In the genomic region with DNA sequence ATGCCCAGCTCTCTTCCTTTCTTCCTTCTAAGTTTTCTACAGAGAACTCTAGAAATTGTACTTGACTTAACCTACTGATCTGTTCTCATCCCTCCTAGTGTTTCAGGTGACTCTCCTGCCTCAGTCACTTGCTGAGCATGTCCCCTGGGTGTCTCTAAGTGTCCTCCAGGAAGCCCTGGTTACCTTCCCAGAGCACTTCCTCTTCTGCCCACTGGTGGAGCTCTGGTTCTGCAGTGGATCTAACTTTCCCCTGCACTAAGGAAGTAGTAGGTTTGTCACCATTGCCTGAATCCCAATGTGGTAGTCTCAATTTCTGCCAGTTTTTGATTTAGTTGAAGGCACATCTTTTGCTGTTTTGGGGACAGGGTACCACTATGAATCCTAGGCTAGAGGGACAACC, we compare ENCODE assay signal across 22 mouse cellular contexts. TPM values are rescaled to one million over a fixed set of nuclear protein-coding genes. Genes with fewer than 3 reads are reported as not detected.
A peak's percentile ranks its signal among the peaks of the same experiment; 100 is the strongest.
DNase-seq lines count a peak whose midpoint lies in the region; ATAC-seq and TF ChIP-seq lines count a peak whose summit lies in the region.
"Had no signal": no experiment of that assay in that cellular context is flagged by ENCODE, and none has a peak within 500 bp of the region (broad histone marks: within the 10 kb centered on the region; RNA-seq: fewer than 3 reads in every experiment).

No protein-coding gene starts in this region.

- dilution Hi-C loops in CH12.LX (cut with MboI; ENCODE audit: extremely low pct_ligation_motif_present, extremely low pct_unique_long_range_greater_than_20kb, low sequenced_read_pairs) = no loop called here

- TF ChIP-seq EP300 in liver, postnatal 0 days (IDR thresholded peaks at IDR 0.05; ENCODE audit: low read depth) = no peak
- TF ChIP-seq EP300 in CH12.LX (IDR thresholded peaks at IDR 0.05; ENCODE audit: low read length) = no peak
- no peak for TF ChIP-seq EP300 in stomach, postnatal 0 days (optimal IDR thresholded peaks at IDR 0.05)

- H3K27ac ChIP-seq in liver, postnatal 0 days (ENCODE audit: low read depth) = no peak overlapping the region
- no peak overlapping the region for H3K27ac ChIP-seq in CH12.LX (ENCODE audit: insufficient read depth, low read depth)
- H3K27ac ChIP-seq in stomach, postnatal 0 days (replicated peaks) = no peak overlapping the region
- no peak overlapping the region for H3K27ac ChIP-seq in gastrocnemius, adult 2 months
- H3K27ac ChIP-seq: embryonic facial prominence, embryonic 12.5 days; forebrain, embryonic 13.5 days; kidney, embryonic 15.5 days; limb, embryonic 10.5 days; lung, embryonic 15.5 days; midbrain, embryonic 15.5 days; neural tube, embryonic 15.5 days had no signal

- intact Hi-C loops in gastrocnemius, adult 2 months (cut with DNase I) = no loop called here

- no peak overlapping the region for H3K4me3 ChIP-seq in liver, postnatal 0 days (ENCODE audit: low read depth, low read length)
- no peak overlapping the region for H3K4me3 ChIP-seq in CH12.LX (replicated peaks in 1 of 3; ENCODE audit: low read depth in 2 of 3, low read length in 2 of 3, poor library complexity in 1 of 3)
- no peak overlapping the region for H3K4me3 ChIP-seq in stomach, postnatal 0 days (ENCODE audit: low read depth, low read length)
- H3K4me3 ChIP-seq in gastrocnemius, adult 2 months = no peak overlapping the region
- H3K4me3 ChIP-seq: embryonic facial prominence, embryonic 12.5 days; erythroblast, embryonic 14.5 days; forebrain, embryonic 13.5 days; kidney, embryonic 15.5 days; limb, embryonic 10.5 days; lung, embryonic 15.5 days; midbrain, embryonic 15.5 days; myocyte; neural tube, embryonic 15.5 days had no signal

- no peaks in the 10 kb centered on the region for H3K79me2 ChIP-seq in CH12.LX (replicated peaks; ENCODE audit: control insufficient read depth, extremely low read depth, insufficient read depth, poor library complexity, severe bottlenecking)

- in situ Hi-C loops in CH12.LX (cut with MboI; ENCODE audit: low pct_ligation_motif_present, low pct_unique_long_range_greater_than_20kb, low sequenced_read_pairs) = no loop called here

- peak; percentile 29 for TF ChIP-seq RAD21 in CH12.LX (IDR thresholded peaks at IDR 0.05; ENCODE audit: low read depth, low read length)

- TF ChIP-seq POLR2A in CH12.LX (IDR thresholded peaks at IDR 0.05; ENCODE audit: low read depth, low read length) = no peak

- ATAC-seq in liver, postnatal 0 days = no peak
- peak; percentile 71 for ATAC-seq in granulocyte monocyte progenitor cell, adult 5-6 weeks (replicated peaks; ENCODE audit: poor library complexity, severe bottlenecking)
- no peak for ATAC-seq in stomach, postnatal 0 days (ENCODE audit: low FRiP score, low TSS enrichment)
- ATAC-seq: forebrain, embryonic 13.5 days; midbrain, embryonic 15.5 days had no signal

- no peaks in the 10 kb centered on the region for H3K36me3 ChIP-seq in liver, postnatal 0 days (replicated peaks; ENCODE audit: insufficient read depth, low read length)
- H3K36me3 ChIP-seq in CH12.LX (replicated peaks in 1 of 2; ENCODE audit: control insufficient read depth in 1 of 2, insufficient read depth in 1 of 2, low read length in 1 of 2) = peaks cover 0 to 30% of the 10 kb centered on the region in 2 experiments
- H3K36me3 ChIP-seq in stomach, postnatal 0 days (ENCODE audit: control insufficient read depth, insufficient read depth, low read length) = no peaks in the 10 kb centered on the region
- H3K36me3 ChIP-seq: kidney, embryonic 15.5 days; lung, embryonic 15.5 days; midbrain, embryonic 15.5 days; neural tube, embryonic 15.5 days had no signal

- no peak for DNase-seq in liver, postnatal 0 days
- DNase-seq in liver (no peak), CH12.LX (ENCODE audit: extremely low read depth) (peak; percentile 19)
- no peak for DNase-seq in stomach, postnatal 0 days (ENCODE audit: low spot score)
- DNase-seq in layer of hippocampus, postnatal 25 days (ENCODE audit: extremely low spot score in 1 of 2, low spot score in 1 of 2) = no peak
- DNase-seq in gastrocnemius, adult 2 months = no peak
- DNase-seq: cerebellum, adult 9-10 months; gastrocnemius, postnatal 36 days; right cerebral cortex, postnatal 14 days; spleen, adult 18-20 months; thymus, adult 18-20 months had no signal

- H3K9me3 ChIP-seq in liver, postnatal 0 days (ENCODE audit: low read length) = no peaks in the 10 kb centered on the region
- no peaks in the 10 kb centered on the region for H3K9me3 ChIP-seq in CH12.LX (replicated peaks; ENCODE audit: low read length)
- H3K9me3 ChIP-seq in stomach, postnatal 0 days (ENCODE audit: control insufficient read depth, low read length) = no peaks in the 10 kb centered on the region
- H3K9me3 ChIP-seq: embryonic facial prominence, embryonic 12.5 days; forebrain, embryonic 13.5 days; kidney, embryonic 15.5 days; limb, embryonic 10.5 days; lung, embryonic 15.5 days; midbrain, embryonic 15.5 days; neural tube, embryonic 15.5 days had no signal

- no peaks in the 10 kb centered on the region for H3K27me3 ChIP-seq in liver, postnatal 0 days (ENCODE audit: insufficient read depth, low read length)
- H3K27me3 ChIP-seq in CH12.LX (replicated peaks) = no peaks in the 10 kb centered on the region
- H3K27me3 ChIP-seq in stomach, postnatal 0 days (ENCODE audit: control insufficient read depth, insufficient read depth, low read length) = no peaks in the 10 kb centered on the region
- H3K27me3 ChIP-seq: embryonic facial prominence, embryonic 12.5 days; forebrain, embryonic 13.5 days; kidney, embryonic 15.5 days; lung, embryonic 15.5 days; midbrain, embryonic 15.5 days; neural tube, embryonic 15.5 days had no signal

- H3K4me2 ChIP-seq in liver, postnatal 0 days (ENCODE audit: low read depth, low read length) = no peak overlapping the region
- H3K4me2 ChIP-seq in CH12.LX (ENCODE audit: insufficient read depth, low read depth, poor library complexity, severe bottlenecking) = no peak overlapping the region
- no peak overlapping the region for H3K4me2 ChIP-seq in stomach, postnatal 0 days (replicated peaks; ENCODE audit: low read depth)
- H3K4me2 ChIP-seq: embryonic facial prominence, embryonic 12.5 days; forebrain, embryonic 13.5 days; kidney, embryonic 15.5 days; liver, embryonic 11.5 days; lung, embryonic 15.5 days; midbrain, embryonic 15.5 days; neural tube, embryonic 15.5 days had no signal

- H3K9ac ChIP-seq in liver, postnatal 0 days (replicated peaks) = no peak overlapping the region
- no peak overlapping the region for H3K9ac ChIP-seq in CH12.LX (ENCODE audit: insufficient read depth, low read depth)
- no peak overlapping the region for H3K9ac ChIP-seq in stomach, postnatal 0 days (ENCODE audit: low read length)
- H3K9ac ChIP-seq: embryonic facial prominence, embryonic 12.5 days; forebrain, embryonic 13.5 days; kidney, embryonic 15.5 days; lung, embryonic 15.5 days; midbrain, embryonic 15.5 days; neural tube, embryonic 15.5 days had no signal

- TF ChIP-seq CTCF in liver, postnatal 0 days (IDR thresholded peaks at IDR 0.05; ENCODE audit: low read depth) = peak; percentile 47
- TF ChIP-seq CTCF in CH12.LX (conservative IDR thresholded peaks at IDR 0.05 in 1 of 2, IDR thresholded peaks at IDR 0.05 in 1 of 2; ENCODE audit: low read depth in 2 of 2, low read length in 2 of 2) = peak; percentile 15 to 37; a peak in 2 of 4 replicates
- peak; percentile 39 for TF ChIP-seq CTCF in stomach, postnatal 0 days (IDR thresholded peaks at IDR 0.05; ENCODE audit: low read depth)
- no peak for TF ChIP-seq CTCF in gastrocnemius, adult 2 months (IDR thresholded peaks at IDR 0.05)

- no peaks in the 10 kb centered on the region; the same call in 1 of the 2 replicates for H3K4me1 ChIP-seq in liver, postnatal 0 days (ENCODE audit: insufficient read depth)
- no peaks in the 10 kb centered on the region for H3K4me1 ChIP-seq in CH12.LX (ENCODE audit: control insufficient read depth in 1 of 2, insufficient read depth in 2 of 2)
- H3K4me1 ChIP-seq in stomach, postnatal 0 days (replicated peaks; ENCODE audit: control insufficient read depth, insufficient read depth) = no peaks in the 10 kb centered on the region
- H3K4me1 ChIP-seq: embryonic facial prominence, embryonic 12.5 days; forebrain, embryonic 13.5 days; kidney, embryonic 15.5 days; limb, embryonic 10.5 days; lung, embryonic 15.5 days; midbrain, embryonic 15.5 days; neural tube, embryonic 15.5 days had no signal

TF ChIP-seq in CH12.LX, 34 proteins besides CTCF, POLR2A, EP300 and RAD21 (continues in another document):
- no peak for TF ChIP-seq MYC (IDR thresholded peaks at IDR 0.05; ENCODE audit: low read depth, low read length)
- no peak for TF ChIP-seq ZKSCAN1 (IDR thresholded peaks at IDR 0.05; ENCODE audit: borderline replicate concordance, low read depth, low read length)
- TF ChIP-seq TBP (conservative IDR thresholded peaks at IDR 0.05; ENCODE audit: low read depth, low read length) = no peak
- TF ChIP-seq ELF1 (IDR thresholded peaks at IDR 0.05; ENCODE audit: low read depth, low read length) = 0 out of 2 replicates have a peak, but pooled peaks have one; percentile 20
- no peak for TF ChIP-seq ZC3H11A (IDR thresholded peaks at IDR 0.05; ENCODE audit: low read depth, low read length)
- TF ChIP-seq MAX (IDR thresholded peaks at IDR 0.05; ENCODE audit: low read length) = no peak
- no peak for TF ChIP-seq JUND (conservative IDR thresholded peaks at IDR 0.05; ENCODE audit: low read depth, low read length)
- no peak for TF ChIP-seq MEF2A (IDR thresholded peaks at IDR 0.05; ENCODE audit: borderline replicate concordance, low read depth, low read length)

RNA-seq across cellular contexts. Expression of gene Bckdhb, which starts 38.8 kb away (rescaled TPM):
- 123 and 134 TPM in 2 replicates for polyA plus RNA-seq in liver, postnatal 0 days (2015; fragmentation: Nextera tagmentation; extraction: Ambion mirVana)
- total RNA-seq in CH12.LX (2012; rRNA removed) (10.6 and 11.9 TPM in 2 replicates), CH12.LX (2014; rRNA removed) (12.0 and 26.4 TPM in 2 replicates)
- polyA plus RNA-seq in CH12.LX (2012; ENCODE audit: insufficient read length, low read depth) = 14.0 and 20.3 TPM in 2 replicates
- total RNA-seq in granulocyte monocyte progenitor cell, adult 5-6 weeks (2014; fragmentation: Nextera tagmentation) = 23.4 and 51.7 TPM in 2 replicates
- total RNA-seq in granulocyte monocyte progenitor cell, adult 5-6 weeks (2017) = 12.9 and 25.9 TPM in 2 replicates
- polyA plus RNA-seq in stomach, postnatal 0 days (2015; fragmentation: Nextera tagmentation; extraction: Ambion mirVana) = 25.2 and 27.2 TPM in 2 replicates
- 10 to 100 TPM; 38.4 to 42.9 TPM for total RNA-seq in layer of hippocampus, postnatal 25 days (2021)
- total RNA-seq in gastrocnemius, adult 2 months (2021) = 10 to 100 TPM; 33.1 to 72.5 TPM

RNA-seq across cellular contexts. Expression of gene Ttk, which starts 51.7 kb away (rescaled TPM):
- 5.5 and 6.0 TPM in 2 replicates for polyA plus RNA-seq in liver, postnatal 0 days (2015; fragmentation: Nextera tagmentation; extraction: Ambion mirVana)
- total RNA-seq in CH12.LX (2012; rRNA removed) (19.9 and 23.8 TPM in 2 replicates), CH12.LX (2014; rRNA removed) (37.2 and 39.6 TPM in 2 replicates)
- polyA plus RNA-seq in CH12.LX (2012; ENCODE audit: insufficient read length, low read depth) = 26.6 and 26.7 TPM in 2 replicates
- 17.9 and 30.2 TPM in 2 replicates for total RNA-seq in granulocyte monocyte progenitor cell, adult 5-6 weeks (2014; fragmentation: Nextera tagmentation)
- total RNA-seq in granulocyte monocyte progenitor cell, adult 5-6 weeks (2017) = 46.5 and 61.8 TPM in 2 replicates
- polyA plus RNA-seq in stomach, postnatal 0 days (2015; fragmentation: Nextera tagmentation; extraction: Ambion mirVana) = 4.5 and 5.5 TPM in 2 replicates
- 1 to 10 TPM; 1.1 to 1.2 TPM for total RNA-seq in layer of hippocampus, postnatal 25 days (2021)
- total RNA-seq in gastrocnemius, adult 2 months (2021) = under 1 TPM; 0.08 to 0.14 TPM

Comparison
In these comparisons a context has a peak if more than half of its experiments do, and no peak if none do; other contexts are left out.
1. RNA of gene Ttk, which starts 51.7 kb away (total RNA-seq): 17.9 to 61.8 TPM in granulocyte monocyte progenitor cell, adult 5-6 weeks and 19.9 to 39.6 TPM in CH12.LX; 1.1 to 1.2 TPM in layer of hippocampus, postnatal 25 days and 0.08 to 0.14 TPM in gastrocnemius, adult 2 months; every median in the first group is over 4 times any median in the second.